Mouse (Mus musculus) G1E (cell line): ENCODE measurements around the gene Zbtb40.

Experiments
- CTCF ChIP-seq: IDR thresholded peaks from 2 replicates; pipeline ENCODE4 v1.5.1; 2012; ENCODE audit warnings: low read depth, low read length, inconsistent platforms, mixed read lengths
- TAL1 ChIP-seq: conservative IDR thresholded peaks from 2 replicates; pipeline ENCODE4 v1.6.1; 2012; ENCODE audit warnings: low read depth, low read length, inconsistent platforms, mixed read lengths

- TF ChIP-seq CTCF: no peak
- TF ChIP-seq TAL1: no peak
These were observed 4.1 kb downstream of the Zbtb40 start for GRCm38 (mm10) chr4:137044516-137044915.
